Mouse (Mus musculus) stomach, postnatal 0 days (tissue): ENCODE measurements at regions not wholly inside any gene's neighbourhood (a gene's known extent, or its start where the extent isn't known, plus 50 kb on each side); places are given as distances from the start of the nearest gene placed in this dataset.

Experiments used
- CTCF ChIP-seq: IDR thresholded peaks from 2 replicates; pipeline ENCODE4 v1.5.1; 2016; ENCODE audit warnings: antibody characterized with exemption, low read depth, mild to moderate bottlenecking, moderate library complexity
- EP300 ChIP-seq: optimal IDR thresholded peaks from 2 replicates; pipeline ENCODE3; 2016; ENCODE audit warnings: antibody characterized with exemption

- TF ChIP-seq EP300 = no peak
- TF ChIP-seq CTCF = no peak
Observed at GRCm38 (mm10) chr7:75368315-75368714, 59.3 kb upstream of the Sv2b start.
